Mouse (Mus musculus) heart, adult 2 months (tissue): ENCODE measurements at regions not wholly inside any gene's neighbourhood (a gene's known extent, or its start where the extent isn't known, plus 50 kb on each side); places are given as distances from the start of the nearest gene placed in this dataset.
"Not testable (repeated sequence)": the region's sequence is repeated elsewhere in the genome, so short reads cannot be mapped to it uniquely, and the experiment has no call there.

ENCODE experiments used
- DNase-seq, 2 experiments: peaks; one replicate each; pipeline ENCODE4 v3.0.0; 2021
- H3K27ac ChIP-seq: fragments of 200-600 bp; 2 replicates; pipeline ENCODE4 v1.8.1; 2022
- H3K27me3 ChIP-seq: fragments of 200-500 bp; 2 replicates; pipeline ENCODE4 v1.6.1; 2012; ENCODE audit warnings: mild to moderate bottlenecking, low read length, inconsistent platforms, mixed read lengths; ENCODE audit not compliant: control insufficient read depth, insufficient read depth
- H3K36me3 ChIP-seq: fragments of 200-500 bp; 2 replicates; pipeline ENCODE4 v1.6.1; 2012; ENCODE audit warnings: low read length, inconsistent platforms; ENCODE audit not compliant: control insufficient read depth, insufficient read depth
- H3K4me1 ChIP-seq: fragments of 200-500 bp; 2 replicates; pipeline ENCODE4 v1.6.1; 2011; ENCODE audit warnings: low read length; ENCODE audit not compliant: control insufficient read depth, insufficient read depth
- H3K4me3 ChIP-seq: fragments of 200-600 bp; 2 replicates; pipeline ENCODE4 v1.8.1; 2022
- H3K79me2 ChIP-seq: fragments of 200-500 bp; replicated peaks from 2 replicates; pipeline ENCODE4 v1.6.1; 2012; ENCODE audit warnings: mild to moderate bottlenecking, inconsistent platforms, low read length, moderate library complexity, mixed read lengths; ENCODE audit not compliant: control insufficient read depth, insufficient read depth
- H3K9ac ChIP-seq: fragments of 200-500 bp; 2 replicates; pipeline ENCODE4 v1.6.1; 2012; ENCODE audit warnings: low read depth, mild to moderate bottlenecking, control low read depth, inconsistent platforms, low read length, mixed read lengths
- CTCF ChIP-seq: fragments of 200-600 bp; IDR thresholded peaks from 2 replicates; pipeline ENCODE4 v1.8.1; 2022; ENCODE audit warnings: antibody characterized with exemption, mild to moderate bottlenecking, moderate library complexity
- WGBS: fragments of 180-500 bp; shearing (Covaris S2); methylation state at CpG from one replicate; pipeline ENCODE4 v1.1.7; 2018; 5-methylcytosine and 5-hydroxymethylcytosine counted together
- intact Hi-C: fragments of 180-260 bp; cut with DNase I; formaldehyde crosslinking; loops from one replicate; pipeline ENCODE4 v1.15.1; 2025

DNA sequence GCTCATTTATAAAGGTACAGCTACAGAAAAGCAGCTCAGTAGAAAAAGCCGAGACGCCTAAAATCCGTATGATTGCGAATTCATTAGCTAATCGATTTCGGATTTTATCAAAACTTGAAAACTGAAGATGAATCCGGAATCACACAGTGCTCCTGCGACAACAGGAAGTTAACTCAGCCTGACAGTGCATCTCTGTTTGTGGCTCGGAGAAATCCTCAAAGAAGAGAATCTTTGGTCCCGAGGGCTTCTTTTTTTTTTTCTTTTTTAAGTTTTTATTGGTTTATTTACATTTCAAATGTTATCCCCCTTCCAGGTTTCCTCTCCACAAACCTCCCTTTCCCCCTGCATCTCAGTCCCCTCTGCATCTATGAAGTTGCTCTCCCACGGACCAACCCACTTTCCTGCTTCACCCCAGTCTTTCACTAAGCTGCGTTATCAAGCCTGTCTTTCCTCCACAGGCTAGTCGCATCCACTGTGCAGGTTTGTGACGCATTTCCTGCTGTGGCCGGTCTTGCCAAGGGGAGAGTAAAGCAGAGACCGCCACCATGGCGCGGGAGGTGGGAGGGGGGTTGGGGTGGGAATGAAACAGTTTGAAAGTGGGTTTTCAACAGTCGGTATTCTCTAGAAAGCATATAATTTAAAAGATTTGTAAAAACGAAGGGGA lies 593.4 kb upstream of the Snrpn start:
- H3K79me2 ChIP-seq, intact Hi-C loops, H3K27me3 ChIP-seq, H3K4me1 ChIP-seq, H3K27ac ChIP-seq, H3K9ac ChIP-seq, H3K36me3 ChIP-seq, H3K4me3 ChIP-seq, DNase-seq: not testable (repeated sequence)
- WGBS: 45% methylated on average over 20 of the region's 20 CpGs

- H3K79me2 ChIP-seq, H3K27me3 ChIP-seq, H3K4me1 ChIP-seq, H3K27ac ChIP-seq, H3K9ac ChIP-seq, H3K36me3 ChIP-seq, H3K4me3 ChIP-seq, DNase-seq, intact Hi-C loops: not testable (repeated sequence)
- peak; percentile 54 for TF ChIP-seq CTCF
- WGBS: 10% methylated on average over 5 of the region's 5 CpGs
These were observed 588.2 kb upstream of the Snrpn start for GRCm38 (mm10) chr7:60728108-60728721.
